Mouse (Mus musculus): ENCODE data around the gene Gps2. TPM values are rescaled to one million over a fixed set of nuclear protein-coding genes. Genes with fewer than 3 reads are reported as not detected.

Gene Gps2
- total RNA-seq, 2 experiments from 2014 or later: 31.9 to 38.2 TPM

- DNase-seq: no peak
Observed at GRCm38 (mm10) chr11:69886907-69887635, 26.6 kb upstream of the Gps2 start.

GRCm38 (mm10) chr11:69891482-69891881 lies 22.2 kb upstream of the Gps2 start:
- DNase-seq: peak in 1 of 2 experiments; percentile 36

- DNase-seq: no peak
Observed at GRCm38 (mm10) chr11:69894671-69895070, 19.0 kb upstream of the Gps2 start.

- DNase-seq: no peak
Observed at GRCm38 (mm10) chr11:69895291-69895690, 18.4 kb upstream of the Gps2 start, which contains the start of gene Acap1. Gene Acap1, minus strand, starts transcription at chr11:69895539.

- DNase-seq: no peak
Observed at GRCm38 (mm10) chr11:69899870-69900269, 13.8 kb upstream of the Gps2 start.

- peak; percentile 84 to 86 for DNase-seq
Observed at GRCm38 (mm10) chr11:69900471-69901405, 12.9 kb upstream of the Gps2 start, which contains the start of the genes 2810408A11Rik and Neurl4. Gene 2810408A11Rik, minus strand, starts transcription at chr11:69900987. Gene Neurl4, plus strand, starts transcription at chr11:69901072.

- peak; percentile 97 for DNase-seq
Observed at GRCm38 (mm10) chr11:69901406-69901846, 12.3 kb upstream of the Gps2 start.

GRCm38 (mm10) chr11:69901993-69902392 lies 11.7 kb upstream of the Gps2 start:
- peak in 1 of 2 experiments; percentile 30 for DNase-seq

- DNase-seq: no peak
Observed at GRCm38 (mm10) chr11:69902972-69903371, 10.7 kb upstream of the Gps2 start.

GRCm38 (mm10) chr11:69904311-69904710 lies 9.4 kb upstream of the Gps2 start:
- DNase-seq: no peak

- no peak for DNase-seq
Observed at GRCm38 (mm10) chr11:69908645-69909044, 5.0 kb upstream of the Gps2 start.

GRCm38 (mm10) chr11:69909174-69909573 lies 4.5 kb upstream of the Gps2 start:
- no peak for DNase-seq

- no peak for DNase-seq
Observed at GRCm38 (mm10) chr11:69910177-69910576, 3.5 kb upstream of the Gps2 start.

GRCm38 (mm10) chr11:69910781-69911560 lies 2.7 kb upstream of the Gps2 start:
- DNase-seq: no peak

- no peak for DNase-seq
Observed at GRCm38 (mm10) chr11:69911701-69912100, 2.0 kb upstream of the Gps2 start.

- DNase-seq: no peak
Observed at GRCm38 (mm10) chr11:69912716-69913530, 765 bp upstream of the Gps2 start.

GRCm38 (mm10) chr11:69914372-69914764 lies 680 bp downstream of the Gps2 start:
- DNase-seq: no peak

- no peak for DNase-seq
Observed at GRCm38 (mm10) chr11:69914917-69915430, 1.3 kb downstream of the Gps2 start.

- no peak for DNase-seq
Observed at GRCm38 (mm10) chr11:69915667-69916627, 2.3 kb downstream of the Gps2 start.
